Mouse (Mus musculus) stomach, embryonic 16.5 days (tissue): ENCODE measurements around the gene Atp8b5. TPM values are rescaled to one million over a fixed set of nuclear protein-coding genes. Genes with fewer than 3 reads are reported as not detected.

Experiments
- ATAC-seq: fragments of 200-750 bp; cut with Nextera tagmentation; 2 replicates; pipeline ENCODE4 v1.8.0; 2017; ENCODE audit warnings: moderate number of reproducible peaks, moderate TSS enrichment; ENCODE audit not compliant: insufficient read depth, low FRiP score
- H3K27ac ChIP-seq: fragments of 300-500 bp; sonication (generic); 2 replicates; pipeline ENCODE4 v1.5.1; 2014; ENCODE audit warnings: low read length
- H3K27me3 ChIP-seq: fragments of 300-500 bp; sonication (generic); 2 replicates; pipeline ENCODE4 v1.6.1; 2014; ENCODE audit warnings: low read length, control low read depth, mixed read lengths; ENCODE audit not compliant: control insufficient read depth, insufficient read depth
- H3K36me3 ChIP-seq: fragments of 300-500 bp; sonication (generic); 2 replicates; pipeline ENCODE4 v1.6.1; 2014; ENCODE audit warnings: low read length; ENCODE audit not compliant: control insufficient read depth, insufficient read depth
- H3K4me1 ChIP-seq: fragments of 300-500 bp; sonication (generic); 2 replicates; pipeline ENCODE4 v1.6.1; 2014; ENCODE audit warnings: low read length, control low read depth, mixed read lengths; ENCODE audit not compliant: control insufficient read depth, insufficient read depth
- H3K4me2 ChIP-seq: fragments of 300-500 bp; sonication (generic); 2 replicates; pipeline ENCODE4 v1.6.1; 2014; ENCODE audit warnings: low read depth, low read length, mixed read lengths
- H3K4me3 ChIP-seq: fragments of 300-500 bp; sonication (generic); replicated peaks from 2 replicates; pipeline ENCODE4 v1.5.1; 2014; ENCODE audit warnings: mild to moderate bottlenecking, low read length
- H3K9ac ChIP-seq: fragments of 300-500 bp; sonication (generic); 2 replicates; pipeline ENCODE4 v1.6.1; 2014; ENCODE audit warnings: low read length
- H3K9me3 ChIP-seq: fragments of 300-500 bp; sonication (generic); replicated peaks from 2 replicates; pipeline ENCODE4 v1.6.1; 2016; ENCODE audit warnings: low read length, control low read depth; ENCODE audit not compliant: control insufficient read depth
- WGBS: fragments of 180-500 bp; shearing (Covaris S2); extraction: QIAGEN DNeasy Blood & Tissue Kit; methylation state at CpG from one replicate; pipeline ENCODE4 v1.1.7; 2014; 5-methylcytosine and 5-hydroxymethylcytosine counted together
- polyA plus RNA-seq: library from polyadenylated mRNA; unstranded; fragments of >200 nt; fragmentation: Nextera tagmentation; extraction: Ambion mirVana; gene quantifications from 2 replicates; pipeline ENCODE4 v1.2.1, GENCODE M21; 2015

Atp8b5 gene
- polyA plus RNA-seq, 1 experiment from 2014 or later: 0.19 TPM

- H3K4me3 ChIP-seq: no peak overlapping the region
- 66% methylated on average over 4 of the region's 4 CpGs for WGBS
- no peak overlapping the region for H3K4me2 ChIP-seq
- no peak overlapping the region for H3K9ac ChIP-seq
- ATAC-seq: no peak
- H3K4me1 ChIP-seq: no peaks in the 10 kb centered on the region
- H3K36me3 ChIP-seq: no peaks in the 10 kb centered on the region
- H3K9me3 ChIP-seq: peaks cover 6% of the 10 kb centered on the region; the same call in 1 of the 2 replicates
- no peaks in the 10 kb centered on the region for H3K27me3 ChIP-seq
- no peak overlapping the region for H3K27ac ChIP-seq
Measured at GRCm38 (mm10) chr4:43340096-43340804, 73.3 kb downstream of the Atp8b5 start.

- no peak overlapping the region for H3K9ac ChIP-seq
- ATAC-seq: no peak
- H3K27ac ChIP-seq: no peak overlapping the region
- H3K4me2 ChIP-seq: no peak overlapping the region
- WGBS: 85% methylated on average over 7 of the region's 7 CpGs
- peaks cover 3% of the 10 kb centered on the region; the same call in 1 of the 2 replicates for H3K9me3 ChIP-seq
- no peaks in the 10 kb centered on the region for H3K36me3 ChIP-seq
- no peaks in the 10 kb centered on the region for H3K27me3 ChIP-seq
- no peak overlapping the region for H3K4me3 ChIP-seq
- H3K4me1 ChIP-seq: no peaks in the 10 kb centered on the region
Measured at GRCm38 (mm10) chr4:43341276-43341891, 74.4 kb downstream of the Atp8b5 start.

GRCm38 (mm10) chr4:43342443-43342842 is 75.5 kb downstream of the Atp8b5 start:
- WGBS: 81% methylated on average over 10 of the region's 10 CpGs
- Histone ChIP-seq H3K4me2 (no peak overlapping the region), H3K36me3 (no peaks in the 10 kb centered on the region), H3K9ac (no peak overlapping the region), H3K27me3 (no peaks in the 10 kb centered on the region), H3K4me3 (no peak overlapping the region), H3K27ac (0 out of 2 replicates have a peak overlapping the region, but pooled peaks have one; percentile 21), H3K9me3 (no peaks in the 10 kb centered on the region), H3K4me1 (no peaks in the 10 kb centered on the region)
- no peak; the same call in 1 of the 2 replicates for ATAC-seq

GRCm38 (mm10) chr4:43344932-43345331 is 78.0 kb downstream of the Atp8b5 start:
- ATAC-seq: no peak
- Histone ChIP-seq H3K9me3 (no peaks in the 10 kb centered on the region), H3K36me3 (no peaks in the 10 kb centered on the region), H3K4me1 (no peaks in the 10 kb centered on the region), H3K27me3 (no peaks in the 10 kb centered on the region), H3K4me3 (no peak overlapping the region), H3K9ac (no peak overlapping the region), H3K4me2 (no peak overlapping the region), H3K27ac (no peak overlapping the region)
- 91% methylated on average over 2 of the region's 2 CpGs for WGBS

GRCm38 (mm10) chr4:43349206-43349605 is 82.2 kb downstream of the Atp8b5 start:
- Histone ChIP-seq H3K9ac (no peak overlapping the region), H3K4me2 (no peak overlapping the region), H3K27ac (no peak overlapping the region), H3K4me3 (no peak overlapping the region), H3K9me3 (no peaks in the 10 kb centered on the region), H3K4me1 (no peaks in the 10 kb centered on the region), H3K27me3 (no peaks in the 10 kb centered on the region), H3K36me3 (no peaks in the 10 kb centered on the region)
- 87% methylated on average over 5 of the region's 5 CpGs for WGBS
- no peak for ATAC-seq

- Histone ChIP-seq H3K4me2 (no peak overlapping the region), H3K9ac (no peak overlapping the region), H3K27me3 (no peaks in the 10 kb centered on the region), H3K27ac (no peak overlapping the region), H3K4me3 (no peak overlapping the region), H3K9me3 (no peaks in the 10 kb centered on the region), H3K4me1 (no peaks in the 10 kb centered on the region), H3K36me3 (no peaks in the 10 kb centered on the region)
- WGBS: 65% methylated on average over 6 of the region's 6 CpGs
- ATAC-seq: no peak
Measured at GRCm38 (mm10) chr4:43350038-43350560, 83.1 kb downstream of the Atp8b5 start.

GRCm38 (mm10) chr4:43353662-43354061 is 86.7 kb downstream of the Atp8b5 start:
- Histone ChIP-seq H3K4me1 (no peaks in the 10 kb centered on the region), H3K9ac (no peak overlapping the region), H3K4me3 (no peak overlapping the region), H3K4me2 (no peak overlapping the region), H3K36me3 (no peaks in the 10 kb centered on the region), H3K27ac (no peak overlapping the region), H3K9me3 (no peaks in the 10 kb centered on the region), H3K27me3 (no peaks in the 10 kb centered on the region)
- 86% methylated on average over 6 of the region's 6 CpGs for WGBS
- no peak for ATAC-seq

GRCm38 (mm10) chr4:43364914-43365560 is 98.1 kb downstream of the Atp8b5 start:
- Histone ChIP-seq H3K36me3 (no peaks in the 10 kb centered on the region), H3K4me1 (no peaks in the 10 kb centered on the region), H3K27me3 (no peaks in the 10 kb centered on the region), H3K27ac (peak overlapping the region; percentile 67; the same call in 1 of the 2 replicates), H3K9me3 (no peaks in the 10 kb centered on the region), H3K9ac (no peak overlapping the region), H3K4me2 (no peak overlapping the region), H3K4me3 (no peak overlapping the region)
- WGBS: 59% methylated on average over 11 of the region's 11 CpGs
- ATAC-seq: no peak

GRCm38 (mm10) chr4:43367295-43367694 is 100.3 kb downstream of the Atp8b5 start:
- Histone ChIP-seq H3K27me3 (no peaks in the 10 kb centered on the region), H3K4me3 (no peak overlapping the region), H3K9ac (no peak overlapping the region), H3K36me3 (no peaks in the 10 kb centered on the region), H3K4me1 (no peaks in the 10 kb centered on the region), H3K4me2 (no peak overlapping the region), H3K27ac (no peak overlapping the region), H3K9me3 (no peaks in the 10 kb centered on the region)
- 65% methylated on average over 5 of the region's 5 CpGs for WGBS
- ATAC-seq: no peak
